Mouse (Mus musculus): ENCODE measurements at regions not wholly inside any gene's neighbourhood (a gene's known extent, or its start where the extent isn't known, plus 50 kb on each side); places are given as distances from the start of the nearest gene placed in this dataset.
A peak's percentile ranks its signal among the peaks of the same experiment; 100 is the strongest.

DNA sequence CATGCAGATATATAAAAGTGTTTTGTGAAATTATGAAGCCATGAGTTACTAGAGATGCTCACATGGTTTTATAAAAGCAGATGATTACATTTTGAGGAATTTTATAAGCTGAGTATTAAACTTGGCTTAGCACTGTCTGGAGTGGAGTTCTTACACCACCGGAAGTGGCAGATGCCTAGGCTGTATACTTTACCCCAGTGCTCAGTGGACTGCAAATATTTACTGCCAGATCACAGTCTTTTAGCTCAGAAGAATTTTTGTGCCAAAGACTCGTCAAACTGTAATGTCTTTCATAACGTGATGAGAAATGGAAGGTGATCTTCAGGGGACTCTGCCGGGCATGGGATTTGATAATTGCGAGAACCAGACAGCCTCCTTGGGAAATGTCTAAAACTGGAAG, 136.1 kb upstream of the 9330182O14Rik start:
- no peak for ATAC-seq (ENCODE audit: low TSS enrichment)

DNA sequence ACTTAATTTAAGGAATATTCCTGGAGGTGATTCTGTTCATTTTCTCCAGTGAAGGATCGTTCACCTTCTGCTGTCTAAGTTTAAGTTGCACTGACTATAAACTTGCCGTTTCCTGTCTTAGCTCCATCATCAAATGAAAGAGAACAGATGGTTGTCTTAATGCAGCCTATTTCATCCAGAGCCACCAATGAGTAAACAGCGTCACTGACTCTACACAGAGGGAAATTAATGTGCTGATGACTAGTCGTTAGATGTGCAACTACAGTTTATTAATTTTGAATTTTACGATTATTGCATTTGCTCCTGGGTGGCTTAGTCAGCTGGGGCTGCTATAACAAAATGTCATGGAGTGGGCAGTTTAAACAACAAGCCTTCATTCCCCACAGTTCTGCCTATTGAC, 134.1 kb upstream of the 9330182O14Rik start:
- ATAC-seq (ENCODE audit: low TSS enrichment), result no peak

DNA sequence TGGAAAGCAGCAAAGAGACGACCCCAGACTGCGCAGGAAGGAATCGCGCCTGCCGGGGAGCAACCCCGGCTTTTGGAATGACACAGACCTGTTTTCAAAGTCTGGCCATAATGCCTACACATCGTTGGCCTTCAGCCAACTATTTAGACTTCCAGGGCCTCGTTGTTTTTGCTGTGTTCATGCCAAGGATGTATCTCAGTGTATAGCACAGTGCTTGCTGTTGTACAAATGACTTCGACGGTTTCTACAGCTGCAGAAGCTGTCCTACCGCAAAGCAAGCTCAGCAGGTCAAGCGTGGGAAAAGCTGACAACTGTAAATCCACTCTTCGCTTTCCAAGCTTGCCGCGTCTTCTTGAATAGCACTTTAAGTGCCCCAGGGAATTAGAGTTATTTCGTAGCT, 129.1 kb upstream of the 9330182O14Rik start:
- no peak for ATAC-seq (ENCODE audit: low TSS enrichment)

DNA sequence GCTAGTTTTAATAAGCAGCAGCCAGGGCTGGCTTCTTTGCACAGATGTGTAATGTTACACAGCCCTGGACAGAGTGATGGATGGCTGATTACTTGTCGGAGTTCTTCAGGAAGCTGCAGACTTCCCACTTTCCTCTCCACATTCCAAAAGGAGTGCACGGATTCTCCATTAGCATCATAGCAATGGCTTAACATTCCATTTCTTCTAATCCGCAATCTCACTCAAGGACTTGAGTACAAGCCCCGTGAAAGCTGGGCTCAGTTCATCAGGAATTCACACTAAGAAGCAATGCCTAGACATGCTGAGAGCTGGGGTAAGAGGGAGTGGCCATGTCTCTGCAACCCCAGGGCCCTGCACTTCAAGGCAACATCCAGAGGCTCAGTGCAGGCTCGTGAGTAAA, 126.3 kb upstream of the 9330182O14Rik start:
- ATAC-seq (ENCODE audit: low TSS enrichment), result no peak

DNA sequence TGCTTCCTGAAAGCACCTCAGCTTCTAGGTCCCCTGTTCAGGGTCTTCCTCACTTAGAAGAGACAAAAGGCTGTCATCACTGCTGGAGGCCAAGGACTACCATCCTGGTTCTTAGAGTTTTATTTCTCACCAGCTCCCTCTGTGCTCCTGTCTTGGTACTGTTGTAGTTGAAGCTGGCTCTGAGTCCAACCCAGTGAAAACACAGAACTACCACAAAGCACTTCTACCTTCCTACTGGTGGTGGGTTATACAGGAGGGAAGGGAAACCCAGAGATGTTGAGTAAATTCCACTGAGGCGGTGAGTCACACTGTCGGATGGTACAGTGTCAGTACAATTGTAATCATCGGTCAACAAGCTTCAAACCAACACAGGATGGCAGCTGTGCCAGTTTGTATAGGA, 120.3 kb upstream of the 9330182O14Rik start:
- no peak for ATAC-seq (ENCODE audit: low TSS enrichment)

DNA sequence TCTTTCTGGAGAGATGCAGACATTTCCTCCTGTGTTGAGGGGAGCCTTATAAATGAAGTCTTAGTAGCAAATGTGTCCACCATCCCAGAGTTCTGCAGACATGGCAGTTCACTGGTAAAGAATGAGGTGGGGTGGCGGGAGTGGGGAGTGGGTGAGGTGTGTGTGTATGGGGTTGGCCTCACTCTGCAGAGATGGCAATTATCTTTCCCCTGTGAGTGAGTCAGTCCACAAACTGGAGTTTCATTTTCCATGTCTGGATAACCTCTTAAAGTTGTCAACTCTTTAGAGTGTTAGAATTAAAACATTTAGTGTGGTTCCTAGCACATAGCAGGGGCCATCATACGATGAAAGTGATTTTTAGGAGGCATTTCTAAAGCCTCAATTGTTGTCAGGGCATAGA, 117.1 kb upstream of the 9330182O14Rik start:
- ATAC-seq (ENCODE audit: low TSS enrichment), result no peak

DNA sequence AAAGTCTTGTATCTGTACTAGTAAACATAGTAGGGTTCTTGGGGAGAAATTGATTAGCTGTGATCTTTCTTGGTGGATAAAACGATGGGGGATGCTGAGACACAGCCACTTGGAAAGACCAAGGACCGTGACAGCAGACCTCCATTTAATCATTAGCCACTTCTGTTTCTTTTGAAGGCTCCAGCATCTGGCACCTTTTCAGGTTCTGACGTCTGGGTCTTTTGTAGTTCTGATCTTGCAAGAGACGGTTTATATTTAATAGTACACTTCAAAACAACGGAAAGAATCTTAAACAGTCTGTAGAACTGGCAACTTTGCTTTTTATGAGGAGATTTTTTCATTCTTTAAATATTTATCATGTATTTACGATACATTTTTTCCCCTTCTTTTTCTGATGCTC, 116.6 kb upstream of the 9330182O14Rik start:
- ATAC-seq (ENCODE audit: low TSS enrichment), result no peak

DNA sequence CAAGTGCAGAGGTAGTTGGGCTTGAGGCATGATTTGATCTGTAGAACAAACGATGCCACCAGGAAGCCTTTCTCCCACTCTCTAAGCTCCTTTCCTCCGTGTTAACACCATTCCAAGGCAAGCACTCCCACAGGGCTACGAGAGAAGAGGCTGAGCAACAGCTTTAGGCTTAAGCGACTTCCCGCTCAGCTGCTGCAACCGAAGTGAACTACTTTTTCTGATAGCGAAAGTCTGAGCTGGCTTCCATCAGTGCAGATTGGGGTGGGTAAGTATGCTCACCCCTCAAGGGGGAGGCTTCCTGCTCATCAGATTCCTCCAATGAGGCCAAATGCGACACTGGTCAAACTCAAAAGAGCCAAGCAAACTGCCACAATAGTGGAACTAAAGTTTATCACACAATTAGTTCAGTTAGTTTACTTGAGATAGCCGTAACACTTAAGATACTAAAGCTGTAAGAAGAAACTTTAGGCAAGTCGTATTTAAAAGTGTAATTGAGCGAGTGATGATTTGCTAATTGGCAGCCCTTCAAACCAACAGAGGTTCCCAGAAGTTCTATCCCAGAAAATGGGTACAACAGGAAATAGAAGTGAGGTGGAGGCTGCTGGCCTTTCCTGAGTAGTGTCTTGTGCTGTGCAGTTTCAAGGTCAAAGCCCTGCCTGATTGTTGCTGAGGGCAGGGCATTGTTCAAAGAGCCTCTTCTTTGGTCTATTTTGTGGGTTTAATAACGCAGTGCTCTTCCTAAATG, 115.9 kb upstream of the 9330182O14Rik start:
- ATAC-seq (ENCODE audit: low TSS enrichment), result peak; percentile 98

DNA sequence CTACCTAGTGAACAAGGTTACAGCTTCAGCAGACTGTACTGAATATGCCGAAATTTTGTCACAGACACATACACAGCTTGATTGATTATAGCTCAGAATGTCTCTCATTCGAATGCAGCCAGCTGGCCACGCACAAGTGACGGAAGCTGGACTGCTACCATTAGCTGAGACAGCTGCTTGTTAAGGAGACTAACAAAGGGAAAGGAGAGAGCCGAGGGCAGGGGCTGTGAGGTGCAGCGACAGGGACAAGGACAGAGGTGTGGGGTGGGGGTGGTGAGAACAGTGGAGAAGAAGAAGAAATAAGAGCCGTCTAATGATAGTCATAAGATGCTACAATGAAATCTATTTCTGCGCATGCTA, 115.4 kb upstream of the 9330182O14Rik start:
- no peak for ATAC-seq (ENCODE audit: low TSS enrichment)

DNA sequence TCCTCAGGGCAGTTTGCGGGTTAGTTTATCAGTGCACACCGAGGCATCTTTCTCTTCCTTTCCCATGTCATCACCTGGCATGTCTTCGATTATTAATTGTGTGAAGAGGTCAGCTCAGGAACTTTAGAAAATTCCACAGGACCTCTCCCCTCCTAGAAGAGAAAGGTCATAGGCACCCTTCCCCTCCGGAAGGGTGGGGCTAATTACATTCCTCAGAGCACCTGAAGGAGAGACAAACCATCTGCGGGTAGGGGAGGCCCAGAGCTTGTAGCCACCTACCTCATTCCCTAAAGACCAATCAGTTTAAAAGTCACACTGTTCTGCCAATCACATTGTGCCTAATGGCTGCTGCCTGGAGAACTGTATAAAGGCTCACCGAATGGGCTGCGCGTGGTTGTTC, 114.9 kb upstream of the 9330182O14Rik start:
- no peak for ATAC-seq (ENCODE audit: low TSS enrichment)

DNA sequence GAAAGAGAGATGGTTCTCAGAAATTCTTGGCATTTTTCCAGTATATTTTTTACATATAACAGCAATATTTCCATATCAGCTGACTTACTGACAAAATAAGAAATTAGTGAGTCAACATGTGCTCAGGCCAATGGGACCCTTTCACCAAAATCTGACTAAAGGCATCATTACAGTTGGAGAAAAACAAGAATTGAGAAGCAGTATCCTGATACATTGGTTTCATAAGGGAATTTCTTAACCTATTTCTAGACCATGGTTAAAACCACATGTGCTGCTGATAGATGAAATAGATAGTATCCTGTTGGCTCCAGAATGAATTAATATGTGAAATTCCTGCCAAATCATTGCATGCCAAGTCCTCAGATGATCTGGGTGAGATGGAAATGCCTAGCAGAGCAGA, 114.1 kb upstream of the 9330182O14Rik start:
- no peak for ATAC-seq (ENCODE audit: low TSS enrichment)

DNA sequence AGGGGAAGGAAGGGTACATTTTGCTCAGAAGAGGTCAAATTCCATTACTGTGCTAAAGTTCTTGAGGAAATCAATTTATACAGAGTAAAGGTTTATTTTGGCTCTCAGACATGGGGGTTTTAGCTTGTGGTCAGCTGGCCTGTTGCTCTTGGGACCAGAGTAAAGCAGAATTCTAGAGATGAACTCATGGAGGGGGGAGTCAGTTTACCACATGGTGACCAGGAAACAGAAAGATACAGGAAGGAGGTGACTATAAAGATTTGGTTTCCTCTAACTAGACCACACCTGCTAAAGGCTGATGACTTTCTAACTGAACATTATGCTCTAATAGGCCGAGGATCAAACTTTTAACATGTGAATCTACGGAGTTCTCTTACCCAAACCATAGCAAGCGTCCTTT, 113.5 kb upstream of the 9330182O14Rik start:
- no peak for ATAC-seq (ENCODE audit: low TSS enrichment)

DNA sequence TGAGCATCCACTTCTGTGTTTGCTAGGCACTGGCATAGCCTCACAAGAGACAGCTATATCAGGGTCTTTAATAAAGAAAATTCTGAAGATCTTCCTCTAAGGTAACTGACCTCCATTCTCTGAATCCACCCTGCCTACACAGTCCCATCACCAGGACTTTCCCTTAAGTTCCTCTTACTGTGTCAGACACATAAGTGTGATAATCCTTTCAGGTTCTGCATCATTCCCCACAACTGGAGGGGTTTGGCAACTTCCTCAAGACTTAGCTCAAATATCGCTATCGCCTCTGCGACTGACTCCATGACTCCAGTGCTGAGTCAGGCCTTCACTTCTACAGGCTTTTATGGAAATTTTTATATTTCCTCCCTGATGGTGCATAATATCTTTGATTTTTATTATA, 111.0 kb upstream of the 9330182O14Rik start:
- ATAC-seq (ENCODE audit: low TSS enrichment), result no peak

DNA sequence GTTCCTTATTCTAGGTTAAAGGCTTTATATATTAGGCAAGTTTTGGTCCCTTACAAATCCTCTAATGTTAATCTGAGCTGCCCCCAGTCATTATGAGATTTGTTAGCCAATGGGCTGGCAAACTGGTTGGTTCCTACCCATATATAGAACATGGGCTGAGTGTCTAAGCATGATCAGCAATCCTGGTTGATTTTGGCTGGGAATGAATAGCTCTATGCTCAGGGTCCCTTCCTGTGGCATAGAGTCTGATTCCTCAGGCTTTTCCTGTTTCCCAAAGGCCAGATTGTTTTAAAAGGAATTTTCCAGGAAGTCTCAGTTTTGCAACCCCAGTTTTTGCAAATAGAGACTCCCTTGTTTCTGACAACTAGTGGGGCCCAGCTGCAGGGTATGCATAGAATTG, 102.1 kb upstream of the 9330182O14Rik start:
- no peak for ATAC-seq (ENCODE audit: low TSS enrichment)

DNA sequence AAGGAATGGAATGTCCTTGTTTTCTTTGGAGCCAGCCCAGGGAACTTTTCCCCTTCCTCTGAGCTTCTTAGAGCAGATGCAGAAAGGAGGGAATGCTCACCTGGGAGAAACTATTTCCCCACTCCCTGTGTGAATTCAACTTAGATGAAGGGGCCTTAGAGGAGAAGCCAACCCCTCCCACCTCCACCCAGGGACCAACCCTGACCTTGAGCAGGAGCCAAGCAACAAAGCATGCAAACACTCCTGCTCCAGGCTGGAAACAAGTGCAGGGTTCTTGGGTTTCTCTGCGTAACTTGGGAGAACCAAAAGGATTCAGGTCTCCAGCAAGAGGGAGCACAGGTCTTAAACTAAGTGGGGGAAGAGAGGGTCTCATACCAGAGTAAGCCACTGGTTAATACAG, 98.0 kb upstream of the 9330182O14Rik start:
- no peak for ATAC-seq (ENCODE audit: low TSS enrichment)

DNA sequence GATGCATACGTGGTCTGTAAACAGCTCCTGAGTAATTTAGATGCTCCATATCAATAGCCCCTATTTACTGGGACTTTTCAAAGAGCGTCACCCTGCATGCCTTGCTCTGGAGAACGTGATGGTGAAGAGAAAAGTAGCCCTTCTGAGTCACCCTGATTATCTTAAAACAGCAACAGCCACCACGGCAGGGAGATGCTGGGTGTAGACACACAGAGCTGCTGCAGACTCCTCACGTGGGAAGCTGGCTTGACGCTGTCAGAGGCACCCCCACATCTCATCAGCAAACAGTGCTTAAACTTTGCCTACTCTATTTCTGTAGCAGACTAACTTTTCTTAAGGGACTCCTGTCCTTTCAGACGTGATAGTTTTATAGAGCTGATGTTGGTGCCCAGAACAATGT, 96.9 kb upstream of the 9330182O14Rik start:
- peak; percentile 100 for ATAC-seq (ENCODE audit: low TSS enrichment)

DNA sequence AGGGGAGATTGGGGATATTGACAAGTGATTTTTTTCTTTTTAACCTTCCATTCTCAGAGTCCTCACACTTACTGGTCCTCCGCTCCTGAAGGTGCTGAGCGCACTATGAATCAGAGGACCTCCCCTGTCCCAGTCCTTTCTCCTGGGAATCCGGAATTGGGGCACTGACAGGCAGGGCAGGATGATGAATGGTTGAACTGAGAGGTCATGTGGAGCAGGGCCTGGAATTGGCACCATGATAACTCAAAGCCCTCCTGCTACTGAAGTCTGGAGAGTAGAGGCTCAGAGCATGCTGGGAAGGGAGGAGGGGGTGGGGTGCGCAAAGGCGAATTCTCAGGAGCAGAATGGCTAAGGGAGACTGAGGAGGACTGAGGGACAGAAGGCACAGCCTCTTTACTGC, 87.9 kb upstream of the 9330182O14Rik start:
- ATAC-seq (ENCODE audit: low TSS enrichment), result no peak

DNA sequence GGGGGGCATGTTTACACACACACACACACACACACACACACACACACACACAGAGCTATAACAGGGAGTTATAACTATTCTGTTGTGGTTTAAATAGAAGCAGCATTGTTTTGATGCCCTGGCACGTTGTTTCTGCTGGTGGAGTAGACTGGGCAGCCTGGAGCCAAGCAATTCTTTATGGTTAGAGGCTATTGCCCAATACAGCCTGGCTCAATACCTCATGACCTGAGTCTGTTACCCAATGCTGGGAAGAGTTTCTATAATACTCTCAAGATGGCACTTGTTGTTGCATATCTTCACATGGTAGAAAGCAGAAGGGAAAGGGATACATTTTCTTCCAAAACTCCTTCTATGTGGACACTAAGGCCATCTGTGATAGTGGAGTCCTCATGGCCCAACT, 87.1 kb upstream of the 9330182O14Rik start:
- no peak for ATAC-seq (ENCODE audit: low TSS enrichment)

DNA sequence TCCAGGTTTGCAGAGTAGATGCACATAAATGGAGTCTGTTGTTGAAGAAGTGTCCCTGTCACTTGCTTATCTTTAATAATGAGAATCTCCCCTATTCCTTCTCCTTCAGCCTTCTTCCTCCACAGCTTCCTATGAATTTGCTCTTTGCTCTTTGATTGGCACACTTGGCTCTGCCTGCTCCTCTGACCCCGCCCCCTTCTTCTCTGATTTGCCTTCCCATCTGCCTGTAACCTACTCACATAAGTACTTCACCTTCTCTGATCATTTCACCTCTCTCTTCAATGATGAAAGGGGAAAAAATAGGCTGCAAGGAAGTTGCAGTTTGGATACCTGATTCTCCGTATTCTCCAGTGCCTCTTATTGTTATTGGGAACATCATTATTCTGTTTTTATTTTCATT, 66.1 kb upstream of the 9330182O14Rik start:
- no peak for ATAC-seq (ENCODE audit: low TSS enrichment)

DNA sequence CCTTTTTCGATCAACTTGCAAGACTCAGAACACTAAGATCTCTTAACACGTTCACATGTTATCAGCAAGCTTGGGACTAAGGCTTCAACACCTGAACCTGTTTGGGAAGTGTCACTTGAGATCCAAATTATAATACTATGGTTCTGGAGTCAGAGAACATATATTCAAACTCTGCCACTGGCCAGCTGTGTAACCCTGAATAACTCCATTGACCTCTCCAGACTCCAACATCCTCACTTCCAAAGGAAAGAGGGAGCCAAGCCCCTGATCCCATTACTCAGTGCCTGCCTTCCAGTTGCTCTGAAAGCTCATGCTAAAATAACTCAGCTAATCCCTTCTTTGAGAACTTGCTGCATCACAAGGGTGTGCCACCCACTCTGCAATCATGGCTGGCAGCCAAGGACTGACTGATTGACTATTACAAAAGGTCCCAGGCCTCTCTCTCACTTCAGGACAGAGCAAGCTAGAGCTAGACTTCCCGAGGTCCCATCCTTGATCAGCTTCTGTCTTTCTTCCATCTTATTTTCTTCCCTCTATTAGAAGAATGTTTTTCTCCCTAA, 58.8 kb upstream of the 9330182O14Rik start:
- peak; percentile 57; the same call in 1 of the 2 replicates for ATAC-seq (ENCODE audit: low TSS enrichment)

DNA sequence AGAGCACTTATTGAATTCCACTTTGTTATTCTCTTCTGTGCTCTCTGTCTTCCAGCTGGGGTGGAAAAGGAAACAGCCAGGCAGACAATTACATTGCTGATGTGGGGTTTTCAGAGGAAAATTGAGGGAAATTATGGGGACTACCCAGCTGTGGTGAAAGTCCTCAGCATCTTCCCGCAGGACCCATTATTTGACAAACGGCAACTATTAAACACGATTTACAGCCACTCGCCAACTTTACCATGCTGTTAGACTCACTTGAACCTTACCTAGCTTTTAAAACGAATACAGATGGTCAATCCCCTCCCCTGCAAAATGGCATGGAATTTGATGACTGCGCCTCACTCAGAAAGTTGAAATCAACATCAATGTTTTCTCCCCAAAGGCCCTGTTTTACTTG, 54.3 kb upstream of the 9330182O14Rik start:
- no peak for ATAC-seq (ENCODE audit: low TSS enrichment)
